Mouse (Mus musculus) stomach, postnatal 0 days (tissue): ENCODE results near the gene Zfp382.

Source experiments
- CTCF ChIP-seq: IDR thresholded peaks from 2 replicates; pipeline ENCODE4 v1.5.1; 2016; ENCODE audit warnings: antibody characterized with exemption, low read depth, mild to moderate bottlenecking, moderate library complexity
- EP300 ChIP-seq: optimal IDR thresholded peaks from 2 replicates; pipeline ENCODE3; 2016; ENCODE audit warnings: antibody characterized with exemption

DNA sequence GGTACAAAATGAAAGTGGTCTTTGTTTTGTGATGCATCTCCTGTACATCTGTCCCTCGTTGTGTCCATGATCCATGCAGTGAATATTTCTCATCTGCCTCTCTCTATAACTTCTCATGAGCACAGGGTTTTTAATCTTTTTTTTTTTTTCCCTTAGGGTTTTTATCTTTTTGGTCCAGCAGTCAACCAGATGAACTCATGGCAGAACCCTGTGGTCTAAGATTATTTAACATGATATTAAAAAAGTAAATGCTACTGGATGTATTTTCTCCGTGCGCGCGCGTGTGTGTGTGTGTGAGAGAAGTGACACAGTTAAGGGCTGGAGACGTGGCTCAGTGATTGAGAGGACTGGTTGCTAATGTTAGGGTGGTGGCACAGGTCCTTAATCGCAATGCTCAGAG, 8.2 kb downstream of the Zfp382 start:
- TF ChIP-seq CTCF, result no peak
- no peak for TF ChIP-seq EP300
